Mouse (Mus musculus): Measurements from ENCODE around the gene Emilin1.

DNA sequence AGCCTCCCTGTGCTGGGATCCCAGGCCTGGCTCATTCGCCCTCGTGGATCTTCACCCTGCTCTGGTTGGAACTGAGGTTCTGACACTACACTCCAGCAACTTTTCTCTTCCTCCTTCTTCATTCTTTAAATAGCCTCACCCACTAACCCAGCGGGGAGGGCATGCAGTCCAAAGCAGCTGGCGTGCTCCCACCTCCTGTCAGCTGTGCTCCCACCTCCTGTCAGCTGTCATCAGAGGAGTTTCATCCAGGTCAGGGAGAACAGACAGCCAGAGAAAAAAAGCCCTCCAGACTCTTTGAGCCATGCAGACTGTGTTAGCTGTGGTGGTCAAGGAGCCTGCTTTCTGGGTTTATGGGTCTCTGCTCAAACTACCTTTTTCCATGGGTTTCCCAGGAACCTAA, 18.2 kb downstream of the Emilin1 start:
- no peak for TF ChIP-seq CHD2 (IDR thresholded peaks at IDR 0.05; ENCODE audit: low read depth, low read length)
- TF ChIP-seq ZNF384 (IDR thresholded peaks at IDR 0.05; ENCODE audit: low read depth, low read length) = no peak
- no peak for TF ChIP-seq ZC3H11A (IDR thresholded peaks at IDR 0.05; ENCODE audit: borderline replicate concordance, low read depth, low read length)
- no peak for TF ChIP-seq HCFC1 (IDR thresholded peaks at IDR 0.05; ENCODE audit: borderline replicate concordance, insufficient read depth, low read length)
- no peak for TF ChIP-seq MAFK (IDR thresholded peaks at IDR 0.05; ENCODE audit: insufficient read depth, low read depth, low read length)

All from ES-E14 (cell line).